Comparison of ENCODE assay signal across 8 mouse cellular contexts in the genomic region with DNA sequence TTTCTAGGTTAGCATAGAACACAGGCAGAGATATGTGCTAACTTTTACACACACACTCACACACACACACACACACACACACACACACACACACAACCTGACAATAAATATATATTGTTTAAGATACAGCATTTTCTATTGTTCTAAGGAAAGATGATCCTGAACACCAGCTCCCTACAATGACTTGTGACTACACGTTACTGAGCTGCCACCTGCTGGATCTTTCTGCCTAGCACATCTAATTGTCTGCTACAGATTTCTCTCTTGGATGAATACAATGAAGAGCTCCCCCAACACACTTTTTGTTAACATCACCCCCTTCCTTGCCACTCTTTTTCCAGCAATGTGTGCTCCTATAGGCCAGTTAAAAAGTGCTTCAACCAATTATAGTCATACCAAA. TPM values are rescaled to one million over a fixed set of nuclear protein-coding genes. Genes with fewer than 3 reads are reported as not detected.
A peak's percentile ranks its signal among the peaks of the same experiment; 100 is the strongest.
DNase-seq lines count a peak whose midpoint lies in the region.

No protein-coding gene starts in this region.

- DNase-seq in gastrocnemius, postnatal 10 days = peak; percentile 15
- DNase-seq in gastrocnemius, postnatal 14 days = no peak
- peak; percentile 63 for DNase-seq in ES-CJ7 (ENCODE audit: low read depth, low spot score)
- DNase-seq in cerebellum, adult 9-11 months = peak; percentile 51
- peak; percentile 35 to 65 for DNase-seq in frontal cortex, postnatal 14 days (ENCODE audit: low spot score in 2 of 2)
- peak; percentile 56 for DNase-seq in layer of hippocampus, adult 9-10 months (ENCODE audit: low spot score)
- peak; percentile 52 for DNase-seq in mesoderm, embryonic 11.5 days (ENCODE audit: low read depth, low spot score)
- DNase-seq in right cerebral cortex, postnatal 4 days = peak; percentile 72

- intact Hi-C loops in gastrocnemius, postnatal 14 days (cut with DNase I; ENCODE audit: low total_unique reads) = no loop called here

RNA-seq across cellular contexts. Expression of gene Zranb2, which starts 13.5 kb away (rescaled TPM):
- total RNA-seq in gastrocnemius, postnatal 10 days (2021) = 10 to 100 TPM; 39.1 to 51.3 TPM
- total RNA-seq in gastrocnemius, postnatal 14 days (2021) = 10 to 100 TPM; 36.5 to 41.3 TPM

RNA-seq across cellular contexts. Expression of gene Ptger3, which starts 46.3 kb away (rescaled TPM):
- 1 to 10 TPM in 1 of 2 experiments, under 1 TPM in 1; 0.97 to 1.2 TPM for total RNA-seq in gastrocnemius, postnatal 10 days (2021)
- total RNA-seq in gastrocnemius, postnatal 14 days (2021) = under 1 TPM; 0.16 to 0.51 TPM
